Mouse (Mus musculus) midbrain, embryonic 16.5 days (tissue): ENCODE results near the gene 2610318N02Rik. TPM values are rescaled to one million over a fixed set of nuclear protein-coding genes. Genes with fewer than 3 reads are reported as not detected.

Experiments
- ATAC-seq: fragments of 200-750 bp; cut with Nextera tagmentation; 2 replicates; pipeline ENCODE4 v1.8.0; 2017; ENCODE audit warnings: moderate TSS enrichment
- H3K27ac ChIP-seq: fragments of 300-500 bp; sonication (generic); 2 replicates; pipeline ENCODE4 v1.5.1; 2014; ENCODE audit warnings: mild to moderate bottlenecking, low read length, mixed read lengths
- H3K27me3 ChIP-seq: fragments of 300-500 bp; sonication (generic); 2 replicates; pipeline ENCODE4 v1.6.1; 2014; ENCODE audit warnings: low read depth, low read length, mixed read lengths; ENCODE audit not compliant: control insufficient read depth, insufficient read depth
- H3K36me3 ChIP-seq: fragments of 300-500 bp; sonication (generic); 2 replicates; pipeline ENCODE4 v1.6.1; 2014; ENCODE audit warnings: mild to moderate bottlenecking, low read length, moderate library complexity, mixed read lengths; ENCODE audit not compliant: control insufficient read depth, insufficient read depth
- H3K4me1 ChIP-seq: fragments of 300-500 bp; sonication (generic); 2 replicates; pipeline ENCODE4 v1.6.1; 2014; ENCODE audit warnings: mild to moderate bottlenecking, low read length, mixed read lengths; ENCODE audit not compliant: control insufficient read depth, insufficient read depth
- H3K4me2 ChIP-seq: fragments of 300-500 bp; sonication (generic); 2 replicates; pipeline ENCODE4 v1.6.1; 2014; ENCODE audit warnings: mild to moderate bottlenecking, low read length, mixed read lengths
- H3K4me3 ChIP-seq: fragments of 300-500 bp; sonication (generic); 2 replicates; pipeline ENCODE4 v1.5.1; 2014; ENCODE audit warnings: low read depth, mild to moderate bottlenecking, low read length, moderate library complexity, mixed read lengths
- H3K9ac ChIP-seq: fragments of 300-500 bp; sonication (generic); 2 replicates; pipeline ENCODE4 v1.6.1; 2014; ENCODE audit warnings: low read depth, low read length, mixed read lengths
- H3K9me3 ChIP-seq: fragments of 300-500 bp; sonication (generic); replicated peaks from 2 replicates; pipeline ENCODE4 v1.6.1; 2014; ENCODE audit warnings: mild to moderate bottlenecking, low read length, mixed read lengths; ENCODE audit not compliant: control insufficient read depth, poor library complexity, severe bottlenecking
- WGBS: fragments of 180-500 bp; shearing (Covaris S2); extraction: QIAGEN DNeasy Blood & Tissue Kit; methylation state at CpG from one replicate; pipeline ENCODE4 v1.1.7; 2014; 5-methylcytosine and 5-hydroxymethylcytosine counted together
- polyA plus RNA-seq: library from polyadenylated mRNA; unstranded; fragments of >200 nt; fragmentation: Nextera tagmentation; extraction: Ambion mirVana; gene quantifications from 2 replicates; pipeline ENCODE4 v1.2.1, GENCODE M21; 2015

Gene 2610318N02Rik
- polyA plus RNA-seq, 1 experiment from 2014 or later: 10.0 TPM

DNA sequence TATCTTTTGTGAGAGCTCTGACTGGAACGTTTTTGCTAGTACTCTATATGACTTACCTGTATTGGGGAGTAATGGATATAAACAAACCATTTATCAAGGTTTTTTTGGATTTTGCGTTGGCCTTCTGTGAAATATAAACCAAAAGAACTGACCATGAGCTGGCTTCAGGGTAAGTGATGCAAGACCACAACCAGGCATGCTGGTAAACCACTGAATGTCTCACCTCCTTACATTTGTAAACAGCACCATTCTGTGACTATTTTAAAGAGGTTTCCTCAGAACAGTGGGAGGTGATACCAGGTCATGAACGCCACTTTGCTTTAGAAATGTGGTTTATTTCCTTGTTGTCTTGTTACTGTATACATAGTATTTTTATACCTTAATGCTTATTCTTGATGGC lies 38.7 kb downstream of the 2610318N02Rik start:
- no peak overlapping the region for H3K9ac ChIP-seq
- H3K9me3 ChIP-seq: no peaks in the 10 kb centered on the region
- no peak for ATAC-seq
- H3K4me2 ChIP-seq: no peak overlapping the region
- no peaks in the 10 kb centered on the region for H3K27me3 ChIP-seq
- no peaks in the 10 kb centered on the region for H3K4me1 ChIP-seq
- no peak overlapping the region for H3K27ac ChIP-seq
- WGBS: 92% methylated on average over 3 of the region's 3 CpGs
- H3K4me3 ChIP-seq: no peak overlapping the region
- peaks cover 62% of the 10 kb centered on the region for H3K36me3 ChIP-seq

DNA sequence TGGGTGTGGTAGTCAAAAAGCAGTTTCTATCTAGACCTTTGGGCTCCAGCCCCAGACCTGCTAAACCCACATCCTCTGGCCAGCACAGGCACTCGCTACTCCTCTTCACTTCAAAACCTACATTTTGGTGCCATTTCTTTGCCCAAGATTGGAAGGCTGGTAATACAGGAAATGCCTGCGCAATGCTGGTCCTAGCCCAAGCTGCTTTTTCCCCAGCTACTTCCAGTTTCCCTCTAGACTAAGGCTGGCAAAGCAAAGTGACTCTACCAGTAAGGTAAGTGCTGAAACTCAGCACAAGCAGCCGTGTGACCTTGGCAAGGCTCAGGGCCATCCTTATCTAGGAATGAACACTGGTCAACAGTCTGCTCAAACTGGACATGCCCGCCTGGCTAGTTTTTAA lies 39.3 kb downstream of the 2610318N02Rik start:
- Histone ChIP-seq H3K27ac (no peak overlapping the region), H3K36me3 (peaks cover 57% of the 10 kb centered on the region), H3K4me2 (no peak overlapping the region), H3K9me3 (no peaks in the 10 kb centered on the region), H3K27me3 (no peaks in the 10 kb centered on the region), H3K9ac (no peak overlapping the region), H3K4me1 (no peaks in the 10 kb centered on the region), H3K4me3 (no peak overlapping the region)
- WGBS: 98% methylated on average over 4 of the region's 4 CpGs
- no peak for ATAC-seq

DNA sequence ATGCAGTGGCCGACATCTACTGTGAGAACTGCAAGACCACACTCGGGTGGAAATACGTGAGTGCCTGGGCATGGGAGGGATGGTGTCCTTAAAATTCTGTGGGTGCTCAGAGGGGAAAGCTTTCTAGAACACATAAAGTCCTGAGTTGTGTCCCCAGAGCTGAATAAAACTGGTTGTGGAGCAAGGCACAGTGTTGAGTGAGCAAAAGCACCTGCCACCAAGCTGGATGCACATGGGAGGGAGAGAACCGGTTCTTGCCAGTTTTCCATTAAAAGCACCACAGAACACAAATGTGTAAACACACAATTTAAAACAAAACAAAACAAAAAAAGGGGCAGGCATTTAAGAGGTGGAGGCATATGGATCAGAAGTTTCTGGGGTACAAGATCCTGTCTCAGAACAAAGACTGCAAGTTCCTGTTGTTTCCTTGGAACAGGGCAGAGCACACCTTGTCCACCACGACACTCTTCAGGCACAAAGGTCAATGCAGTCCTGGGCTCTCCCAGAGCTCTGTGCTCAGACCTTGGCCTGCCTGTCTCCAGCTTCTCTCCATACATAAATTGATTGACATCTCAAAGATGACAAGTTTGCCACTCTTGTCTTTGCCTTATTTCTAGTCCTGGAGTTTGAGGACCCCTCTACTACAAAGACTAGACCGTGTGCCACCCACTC lies 42.7 kb downstream of the 2610318N02Rik start:
- H3K9ac ChIP-seq: no peak overlapping the region
- no peak overlapping the region for H3K4me2 ChIP-seq
- ATAC-seq: no peak
- H3K4me3 ChIP-seq: no peak overlapping the region
- no peaks in the 10 kb centered on the region for H3K9me3 ChIP-seq
- H3K27ac ChIP-seq: no peak overlapping the region
- whole genome bisulfite sequencing: 86% methylated on average over 6 of the region's 6 CpGs
- peaks cover 41% of the 10 kb centered on the region for H3K36me3 ChIP-seq
- H3K27me3 ChIP-seq: no peaks in the 10 kb centered on the region
- no peaks in the 10 kb centered on the region for H3K4me1 ChIP-seq

DNA sequence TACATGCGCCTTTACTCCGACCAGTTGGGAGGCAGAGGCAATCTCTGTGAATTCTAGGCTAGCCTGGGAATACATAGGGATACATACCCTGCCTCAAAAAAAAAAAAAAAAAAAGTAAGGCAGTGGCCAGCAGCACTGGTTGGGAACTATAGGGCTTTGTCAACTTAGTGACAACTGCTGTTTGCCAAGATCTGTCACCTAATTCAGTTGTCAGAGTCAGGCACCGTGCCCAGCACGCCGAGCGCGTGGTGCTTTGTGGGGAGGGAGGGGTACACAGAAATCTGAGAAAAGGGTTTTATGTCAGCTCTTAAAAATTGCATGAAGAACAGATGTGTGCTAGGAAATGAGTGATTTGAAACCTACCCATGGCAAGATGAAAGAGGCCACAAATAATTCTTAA lies 46.9 kb downstream of the 2610318N02Rik start:
- Histone ChIP-seq H3K36me3 (peaks cover 34% of the 10 kb centered on the region), H3K4me2 (no peak overlapping the region), H3K9me3 (no peaks in the 10 kb centered on the region), H3K27ac (no peak overlapping the region), H3K9ac (no peak overlapping the region), H3K27me3 (no peaks in the 10 kb centered on the region), H3K4me3 (no peak overlapping the region), H3K4me1 (peaks cover 9% of the 10 kb centered on the region)
- no peak for ATAC-seq
- 86% methylated on average over 7 of the region's 7 CpGs for WGBS

DNA sequence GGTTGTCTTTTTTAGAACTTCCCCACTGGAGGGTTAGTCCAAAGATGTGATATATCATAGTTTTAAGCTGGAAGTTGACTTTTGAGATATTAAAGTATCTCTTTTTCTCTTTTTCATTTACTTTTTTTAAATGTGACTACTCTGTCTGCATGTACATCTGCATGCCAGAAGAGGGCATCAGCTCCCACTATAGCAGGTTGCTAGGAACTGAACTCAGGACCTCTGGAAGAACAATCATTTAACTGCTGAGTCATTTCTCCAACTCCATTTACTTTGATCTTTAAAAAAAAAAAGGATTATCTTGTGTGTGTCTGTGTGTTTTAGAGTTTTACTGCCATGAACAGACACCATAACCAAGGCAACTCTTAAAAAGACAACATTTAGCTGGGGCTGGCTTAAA lies 48.1 kb downstream of the 2610318N02Rik start:
- Histone ChIP-seq H3K4me2 (no peak overlapping the region), H3K27me3 (no peaks in the 10 kb centered on the region), H3K27ac (no peak overlapping the region), H3K4me1 (peaks cover 15% of the 10 kb centered on the region), H3K36me3 (peaks cover 28% of the 10 kb centered on the region), H3K9ac (no peak overlapping the region), H3K9me3 (no peaks in the 10 kb centered on the region), H3K4me3 (no peak overlapping the region)
- no peak for ATAC-seq

DNA sequence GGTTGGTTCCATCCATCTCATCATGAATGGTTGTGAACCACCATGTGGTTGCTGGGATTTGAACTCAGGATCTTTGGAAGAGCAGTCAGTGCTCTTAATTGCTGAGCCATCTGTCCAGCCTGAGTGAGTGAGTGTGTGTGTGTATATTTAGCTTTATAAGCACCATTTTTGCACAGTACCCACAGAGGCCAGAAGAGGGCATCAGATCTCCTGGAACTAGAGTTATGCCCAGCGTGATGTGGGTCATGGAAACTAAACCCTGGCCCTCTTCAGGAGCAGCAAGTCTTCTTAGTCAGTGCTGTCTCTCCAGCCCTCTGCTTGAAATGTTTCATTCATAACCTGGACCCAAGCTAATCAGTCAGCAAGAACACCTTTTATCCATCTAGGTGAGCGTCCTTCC lies 48.7 kb downstream of the 2610318N02Rik start:
- no peak overlapping the region for H3K4me2 ChIP-seq
- no peak overlapping the region for H3K4me3 ChIP-seq
- peaks cover 23% of the 10 kb centered on the region for H3K36me3 ChIP-seq
- no peaks in the 10 kb centered on the region for H3K9me3 ChIP-seq
- peaks cover 19% of the 10 kb centered on the region for H3K4me1 ChIP-seq
- H3K27me3 ChIP-seq: no peaks in the 10 kb centered on the region
- no peak overlapping the region for H3K9ac ChIP-seq
- no peak for ATAC-seq
- WGBS: 95% methylated on average over 2 of the region's 2 CpGs
- no peak overlapping the region for H3K27ac ChIP-seq

DNA sequence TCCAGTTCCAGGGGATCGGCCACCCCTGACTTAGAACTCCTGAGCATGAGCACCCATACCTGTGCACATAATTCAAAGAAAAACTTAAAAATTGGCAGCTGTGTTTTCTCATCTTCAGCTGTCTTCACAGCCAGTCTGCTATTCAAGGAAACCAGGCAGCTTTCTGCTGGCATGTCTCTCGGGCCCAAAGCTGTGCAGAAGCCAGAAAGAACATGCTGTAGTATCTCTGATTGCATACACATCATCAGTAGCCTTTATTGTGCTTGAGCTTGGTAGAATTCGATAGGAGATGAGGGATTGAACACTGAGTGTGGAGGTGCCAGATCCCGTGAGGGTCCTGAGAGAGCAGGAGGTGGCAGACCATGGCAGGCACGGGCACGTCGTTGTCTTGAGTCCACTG lies 52.0 kb downstream of the 2610318N02Rik start:
- WGBS: 95% methylated on average over 7 of the region's 7 CpGs
- H3K27ac ChIP-seq: no peak overlapping the region
- H3K36me3 ChIP-seq: peaks cover 21% of the 10 kb centered on the region
- no peak for ATAC-seq
- H3K4me1 ChIP-seq: peaks cover 27% of the 10 kb centered on the region
- no peak overlapping the region for H3K4me3 ChIP-seq
- H3K4me2 ChIP-seq: no peak overlapping the region
- no peak overlapping the region for H3K9ac ChIP-seq
- H3K9me3 ChIP-seq: no peaks in the 10 kb centered on the region
- H3K27me3 ChIP-seq: no peaks in the 10 kb centered on the region

DNA sequence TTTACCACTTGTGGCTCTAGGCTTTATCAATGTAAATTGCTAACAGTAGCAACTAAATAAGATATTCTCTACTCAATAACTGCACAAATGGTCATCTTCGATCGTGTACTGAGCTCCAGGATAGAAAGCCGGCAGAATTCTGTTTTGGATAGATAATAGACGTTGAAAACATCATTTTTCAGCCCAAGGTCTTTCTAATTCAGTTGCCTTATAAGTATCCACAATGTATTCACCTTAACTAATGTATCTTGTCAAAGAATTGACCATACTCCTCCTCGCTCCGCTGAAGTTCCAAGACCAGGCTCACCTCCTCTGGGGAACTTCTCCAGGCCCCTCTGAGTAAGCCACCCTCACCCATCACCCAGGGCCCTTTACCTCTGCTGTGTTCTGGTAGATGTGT lies 54.3 kb downstream of the 2610318N02Rik start:
- no peaks in the 10 kb centered on the region for H3K27me3 ChIP-seq
- no peaks in the 10 kb centered on the region for H3K9me3 ChIP-seq
- 36% methylated on average over 6 of the region's 6 CpGs for WGBS
- no peak for ATAC-seq
- peak overlapping the region; percentile 61 for H3K4me2 ChIP-seq
- peak overlapping the region; percentile 94 for H3K9ac ChIP-seq
- H3K4me3 ChIP-seq: peak overlapping the region; percentile 91
- peaks cover 27% of the 10 kb centered on the region for H3K4me1 ChIP-seq
- H3K27ac ChIP-seq: no peak overlapping the region
- H3K36me3 ChIP-seq: peaks cover 10% of the 10 kb centered on the region

DNA sequence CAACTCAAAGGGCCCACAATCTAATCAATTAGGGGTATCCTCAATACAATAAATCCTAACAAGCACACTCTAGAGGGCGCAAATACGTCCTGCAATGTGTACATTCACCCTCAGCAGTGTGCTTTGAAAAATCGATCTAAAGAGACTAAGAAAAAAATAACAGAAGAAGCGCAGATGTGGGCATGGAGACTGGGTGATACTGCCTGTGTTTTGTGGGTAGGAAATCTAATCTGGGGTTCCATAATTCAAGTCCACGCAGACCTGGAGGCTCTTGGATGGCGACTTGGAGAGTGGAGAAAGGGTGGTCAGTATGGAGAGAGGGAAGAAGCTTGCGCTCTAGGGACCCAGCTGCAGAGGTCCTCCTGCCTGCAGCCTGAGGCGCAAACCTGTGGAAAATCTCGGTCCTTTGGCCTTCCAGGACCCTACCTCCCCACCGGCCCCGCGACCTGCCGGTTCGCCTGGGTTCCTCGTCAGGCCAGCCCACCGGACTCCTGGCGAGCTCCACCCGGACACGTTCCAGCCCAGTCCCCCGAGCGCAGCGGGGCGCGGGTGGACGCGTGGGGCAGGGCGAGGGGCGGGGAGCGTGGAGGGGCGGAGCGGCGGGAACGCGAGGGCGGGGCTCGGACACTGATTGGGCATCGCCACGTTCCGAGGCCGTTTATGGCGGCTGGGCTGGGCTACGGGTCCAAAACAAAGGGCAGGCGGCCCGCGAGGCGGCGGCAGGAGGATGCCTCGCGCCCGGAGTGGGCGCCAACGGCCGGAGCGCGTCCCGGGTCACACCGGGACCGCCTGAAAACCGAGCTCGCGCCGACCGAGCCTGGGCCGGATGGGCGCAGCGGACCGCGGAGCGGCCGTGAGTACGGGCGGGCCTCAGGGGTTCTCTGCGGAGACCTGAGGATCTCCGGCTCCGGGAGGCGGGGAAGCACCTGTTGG lies 55.2 kb downstream of the 2610318N02Rik start, which contains the start of gene Ypel1:
Gene Ypel1 (plus strand): TSS at position 186 of the 933 bp plus-strand sequence.
- under 1% methylated on average over 68 of the region's 76 CpGs for WGBS
- Histone ChIP-seq H3K4me1 (peaks cover 27% of the 10 kb centered on the region), H3K9ac (peak within 1 kb of the TSS; percentile 94), H3K4me3 (peak within 1 kb of the TSS; percentile 91), H3K27ac (peak within 1 kb of the TSS; percentile 93), H3K27me3 (no peaks in the 10 kb centered on the region), H3K36me3 (peaks cover 3% of the 10 kb centered on the region; the same call in 1 of the 2 replicates), H3K4me2 (peak within 1 kb of the TSS; percentile 61), H3K9me3 (no peaks in the 10 kb centered on the region)
- ATAC-seq: peak; percentile 97
